Mouse (Mus musculus) stomach, postnatal 0 days (tissue): ENCODE data around the gene Otulinl. TPM values are rescaled to one million over a fixed set of nuclear protein-coding genes. Genes with fewer than 3 reads are reported as not detected.

ENCODE experiments used
- ATAC-seq: fragments of 200-750 bp; cut with Nextera tagmentation; 2 replicates; pipeline ENCODE4 v1.8.0; 2017; ENCODE audit not compliant: low FRiP score, low TSS enrichment
- DNase-seq: peaks from one replicate; pipeline ENCODE4 v3.0.0-alpha.2; 2016; ENCODE audit warnings: low spot score
- H3K27ac ChIP-seq: fragments of 300-500 bp; sonication (generic); replicated peaks from 2 replicates; pipeline ENCODE4 v1.5.1; 2014; ENCODE audit warnings: mild to moderate bottlenecking, control low read depth
- H3K27me3 ChIP-seq: fragments of 300-500 bp; sonication (generic); 2 replicates; pipeline ENCODE4 v1.6.1; 2014; ENCODE audit warnings: low read length; ENCODE audit not compliant: control insufficient read depth, insufficient read depth
- H3K36me3 ChIP-seq: fragments of 300-500 bp; sonication (generic); 2 replicates; pipeline ENCODE4 v1.6.1; 2014; ENCODE audit warnings: low read length, mixed read lengths; ENCODE audit not compliant: control insufficient read depth, insufficient read depth
- H3K4me1 ChIP-seq: fragments of 300-500 bp; sonication (generic); replicated peaks from 2 replicates; pipeline ENCODE4 v1.6.1; 2014; ENCODE audit warnings: antibody characterized with exemption; ENCODE audit not compliant: control insufficient read depth, insufficient read depth
- H3K4me2 ChIP-seq: fragments of 300-500 bp; sonication (generic); replicated peaks from 2 replicates; pipeline ENCODE4 v1.6.1; 2014; ENCODE audit warnings: low read depth, mild to moderate bottlenecking, control low read depth, moderate library complexity
- H3K4me3 ChIP-seq: fragments of 300-500 bp; sonication (generic); 2 replicates; pipeline ENCODE4 v1.5.1; 2014; ENCODE audit warnings: low read depth, low read length, control low read depth
- H3K9ac ChIP-seq: fragments of 300-500 bp; sonication (generic); 2 replicates; pipeline ENCODE4 v1.6.1; 2014; ENCODE audit warnings: mild to moderate bottlenecking, low read length, control low read depth, mixed read lengths
- H3K9me3 ChIP-seq: fragments of 300-500 bp; sonication (generic); 2 replicates; pipeline ENCODE4 v1.6.1; 2016; ENCODE audit warnings: low read length; ENCODE audit not compliant: control insufficient read depth
- CTCF ChIP-seq: IDR thresholded peaks from 2 replicates; pipeline ENCODE4 v1.5.1; 2016; ENCODE audit warnings: antibody characterized with exemption, low read depth, mild to moderate bottlenecking, moderate library complexity
- EP300 ChIP-seq: optimal IDR thresholded peaks from 2 replicates; pipeline ENCODE3; 2016; ENCODE audit warnings: antibody characterized with exemption
- WGBS: fragments of 180-500 bp; shearing (Covaris S2); extraction: QIAGEN DNeasy Blood & Tissue Kit; methylation state at CpG from one replicate; pipeline ENCODE4 v1.1.7; 2014; 5-methylcytosine and 5-hydroxymethylcytosine counted together
- polyA plus RNA-seq: library from polyadenylated mRNA; unstranded; fragments of >200 nt; fragmentation: Nextera tagmentation; extraction: Ambion mirVana; gene quantifications from 2 replicates; pipeline ENCODE4 v1.2.1, GENCODE M21; 2015

The Otulinl gene
- polyA plus RNA-seq, 1 experiment from 2014 or later = 15.2 TPM

GRCm38 (mm10) chr15:27718668-27719067 is 37.3 kb upstream of the Otulinl start:
- Histone ChIP-seq H3K9me3 (no peaks in the 10 kb centered on the region), H3K27ac (no peak overlapping the region), H3K9ac (no peak overlapping the region), H3K36me3 (no peaks in the 10 kb centered on the region), H3K27me3 (no peaks in the 10 kb centered on the region), H3K4me3 (no peak overlapping the region), H3K4me1 (no peaks in the 10 kb centered on the region), H3K4me2 (no peak overlapping the region)
- ATAC-seq (no peak), DNase-seq (no peak)
- WGBS = 77% methylated on average over 7 of the region's 7 CpGs
- TF ChIP-seq EP300 = no peak
- no peak for TF ChIP-seq CTCF

- TF ChIP-seq EP300 (no peak), CTCF (peak; percentile 80)
- WGBS = 37% methylated on average over 3 of the region's 3 CpGs
- no peak overlapping the region for H3K4me3 ChIP-seq
- H3K9me3 ChIP-seq = no peaks in the 10 kb centered on the region
- H3K4me2 ChIP-seq = no peak overlapping the region
- DNase-seq (no peak), ATAC-seq (0 out of 2 replicates have a peak, but pooled peaks have one; percentile 67)
- H3K4me1 ChIP-seq = no peaks in the 10 kb centered on the region
- H3K27ac ChIP-seq = no peak overlapping the region
- no peaks in the 10 kb centered on the region for H3K36me3 ChIP-seq
- H3K9ac ChIP-seq = no peak overlapping the region
- no peaks in the 10 kb centered on the region for H3K27me3 ChIP-seq
These were observed 34.0 kb upstream of the Otulinl start for GRCm38 (mm10) chr15:27715331-27715730.

- H3K4me1 ChIP-seq = no peaks in the 10 kb centered on the region
- TF ChIP-seq EP300 = no peak
- no peak for TF ChIP-seq CTCF
- no peak overlapping the region for H3K4me3 ChIP-seq
- no peaks in the 10 kb centered on the region for H3K36me3 ChIP-seq
- WGBS = 47% methylated on average over 9 of the region's 9 CpGs
- no peak overlapping the region for H3K9ac ChIP-seq
- H3K4me2 ChIP-seq = no peak overlapping the region
- H3K27me3 ChIP-seq = no peaks in the 10 kb centered on the region
- no peak overlapping the region for H3K27ac ChIP-seq
- DNase-seq = no peak
- H3K9me3 ChIP-seq = no peaks in the 10 kb centered on the region
- peak; percentile 29; the same call in 1 of the 2 replicates for ATAC-seq
These were observed 29.3 kb upstream of the Otulinl start for GRCm38 (mm10) chr15:27710698-27711097.

GRCm38 (mm10) chr15:27708968-27709612 is 27.7 kb upstream of the Otulinl start:
- no peak for ATAC-seq
- Histone ChIP-seq H3K4me3 (no peak overlapping the region), H3K9me3 (no peaks in the 10 kb centered on the region), H3K4me2 (no peak overlapping the region), H3K4me1 (no peaks in the 10 kb centered on the region), H3K27ac (0 out of 2 replicates have a peak overlapping the region, but pooled peaks have one; percentile 13), H3K27me3 (no peaks in the 10 kb centered on the region), H3K9ac (no peak overlapping the region), H3K36me3 (no peaks in the 10 kb centered on the region)
- no peak for DNase-seq
- 73% methylated on average over 7 of the region's 7 CpGs for WGBS
- no peak for TF ChIP-seq CTCF
- TF ChIP-seq EP300 = no peak

- 64% methylated on average over 3 of the region's 3 CpGs for WGBS
- Histone ChIP-seq H3K4me1 (no peaks in the 10 kb centered on the region), H3K9ac (no peak overlapping the region), H3K9me3 (no peaks in the 10 kb centered on the region), H3K36me3 (no peaks in the 10 kb centered on the region), H3K27ac (no peak overlapping the region), H3K4me2 (no peak overlapping the region), H3K27me3 (no peaks in the 10 kb centered on the region), H3K4me3 (no peak overlapping the region)
- no peak for DNase-seq
- TF ChIP-seq EP300 (no peak), CTCF (no peak)
- ATAC-seq = no peak
These were observed 27.1 kb upstream of the Otulinl start for GRCm38 (mm10) chr15:27708499-27708898.

- Histone ChIP-seq H3K27me3 (no peaks in the 10 kb centered on the region), H3K9ac (no peak overlapping the region), H3K9me3 (no peaks in the 10 kb centered on the region), H3K4me3 (no peak overlapping the region), H3K4me2 (no peak overlapping the region), H3K4me1 (no peaks in the 10 kb centered on the region; the same call in 1 of the 2 replicates), H3K27ac (peak overlapping the region; percentile 40; the same call in 1 of the 2 replicates), H3K36me3 (no peaks in the 10 kb centered on the region)
- ATAC-seq (no peak), DNase-seq (no peak)
- WGBS = 14% methylated on average over 1 of the region's 1 CpGs
- TF ChIP-seq EP300 (no peak), CTCF (no peak)
These were observed 21.6 kb upstream of the Otulinl start for GRCm38 (mm10) chr15:27702972-27703313.
